18 mouse cellular contexts compared by ENCODE assay signal in the genomic region with DNA sequence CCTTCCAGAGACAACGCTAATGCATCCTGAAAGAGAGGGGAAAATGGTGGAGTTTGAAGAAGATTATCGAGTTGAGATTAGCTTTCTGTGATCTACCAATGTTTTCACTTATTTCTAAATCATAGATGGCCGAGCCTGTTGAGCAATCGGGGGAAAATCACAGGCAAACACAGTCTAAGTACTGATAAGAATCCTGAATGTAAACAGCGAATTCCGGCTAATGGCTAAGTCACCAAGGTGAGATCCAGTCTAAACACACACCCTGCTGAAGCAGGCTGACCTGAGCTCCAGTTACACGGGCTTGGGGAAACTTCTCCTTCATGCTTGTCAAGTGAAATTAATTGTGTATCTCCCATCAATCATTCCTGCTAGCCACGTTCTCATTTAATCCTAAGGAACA.
A peak's percentile ranks its signal among the peaks of the same experiment; 100 is the strongest.
DNase-seq lines count a peak whose midpoint lies in the region; ATAC-seq and TF ChIP-seq lines count a peak whose summit lies in the region.
"Had no signal": no experiment of that assay in that cellular context is flagged by ENCODE, and none has a peak within 500 bp of the region (broad histone marks: within the 10 kb centered on the region; RNA-seq: fewer than 3 reads in every experiment).

No protein-coding gene starts in this region.

- peak; percentile 46; the same call in 1 of the 2 replicates for ATAC-seq in intestine, embryonic 16.5 days
- ATAC-seq in intestine, postnatal 0 days, result no peak
- peak; percentile 87 for ATAC-seq in lung, embryonic 16.5 days (ENCODE audit: low read depth)
- ATAC-seq in forebrain, embryonic 13.5 days, result no peak
- ATAC-seq in megakaryocyte-erythroid progenitor cell, adult 5-6 weeks (replicated peaks; ENCODE audit: low FRiP score, low TSS enrichment, poor library complexity, severe bottlenecking), result no peak
- ATAC-seq: midbrain, embryonic 13.5 days had no signal

- H3K4me1 ChIP-seq in intestine, embryonic 16.5 days (ENCODE audit: control insufficient read depth, insufficient read depth, low read length), result no peaks in the 10 kb centered on the region
- H3K4me1 ChIP-seq in intestine, postnatal 0 days (replicated peaks; ENCODE audit: control insufficient read depth, insufficient read depth, low read length), result no peaks in the 10 kb centered on the region
- peaks cover 12% of the 10 kb centered on the region for H3K4me1 ChIP-seq in ES-Bruce4 (ENCODE audit: control insufficient read depth, insufficient read depth, low read length)
- H3K4me1 ChIP-seq in lung, embryonic 16.5 days (replicated peaks; ENCODE audit: control insufficient read depth, insufficient read depth, low read length), result no peaks in the 10 kb centered on the region
- 0 out of 2 replicates have a peak, but pooled peaks cover 3% of the 10 kb centered on the region for H3K4me1 ChIP-seq in forebrain, embryonic 13.5 days
- H3K4me1 ChIP-seq: limb, embryonic 13.5 days had no signal

- peak; percentile 53; the same call in 1 of the 2 replicates for TF ChIP-seq EP300 in ES-Bruce4 (IDR thresholded peaks at IDR 0.05; ENCODE audit: insufficient read depth, low read depth, low read length)

- no peaks in the 10 kb centered on the region for H3K9me3 ChIP-seq in intestine, embryonic 16.5 days (ENCODE audit: control insufficient read depth, low read length)
- no peaks in the 10 kb centered on the region for H3K9me3 ChIP-seq in intestine, postnatal 0 days (ENCODE audit: control insufficient read depth)
- no peaks in the 10 kb centered on the region for H3K9me3 ChIP-seq in ES-Bruce4 (replicated peaks; ENCODE audit: control insufficient read depth, insufficient read depth, low read length, poor library complexity, severe bottlenecking)
- H3K9me3 ChIP-seq in lung, embryonic 16.5 days (ENCODE audit: control insufficient read depth, low read length), result no peaks in the 10 kb centered on the region
- no peaks in the 10 kb centered on the region for H3K9me3 ChIP-seq in forebrain, embryonic 13.5 days (replicated peaks)
- H3K9me3 ChIP-seq: limb, embryonic 13.5 days; midbrain, embryonic 13.5 days; neural tube, embryonic 12.5 days had no signal

- no peak overlapping the region for H3K4me3 ChIP-seq in intestine, embryonic 16.5 days (ENCODE audit: low read length)
- H3K4me3 ChIP-seq in intestine, postnatal 0 days (ENCODE audit: low read depth, low read length), result no peak overlapping the region
- no peak overlapping the region for H3K4me3 ChIP-seq in ES-Bruce4 (ENCODE audit: low read depth, low read length)
- H3K4me3 ChIP-seq in lung, embryonic 16.5 days (ENCODE audit: low read length), result 0 out of 2 replicates have a peak overlapping the region, but pooled peaks have one; percentile 2
- no peak overlapping the region for H3K4me3 ChIP-seq in forebrain, embryonic 13.5 days
- H3K4me3 ChIP-seq: gastrocnemius, adult 2 months; limb, embryonic 13.5 days; midbrain, embryonic 13.5 days; neural tube, embryonic 12.5 days had no signal

- DNase-seq in mesoderm, embryonic 11.5 days (ENCODE audit: low read depth, low spot score), result peak; percentile 19
- DNase-seq in layer of hippocampus, adult 18-20 months (ENCODE audit: low spot score in 2 of 2), result no peak
- DNase-seq: adrenal gland, adult 2 months; cerebellum, adult 8-10 months; gastrocnemius, adult 2 months; heart, postnatal 10 days; kidney, postnatal 36 days; right cerebral cortex, postnatal 4 days had no signal

- no peaks in the 10 kb centered on the region for H3K27me3 ChIP-seq in intestine, embryonic 16.5 days (replicated peaks; ENCODE audit: control insufficient read depth, insufficient read depth, low read length)
- no peaks in the 10 kb centered on the region for H3K27me3 ChIP-seq in intestine, postnatal 0 days (replicated peaks; ENCODE audit: control insufficient read depth, insufficient read depth, low read length)
- no peaks in the 10 kb centered on the region for H3K27me3 ChIP-seq in ES-Bruce4 (ENCODE audit: control insufficient read depth, insufficient read depth, low read length, poor library complexity, severe bottlenecking)
- no peaks in the 10 kb centered on the region for H3K27me3 ChIP-seq in lung, embryonic 16.5 days (ENCODE audit: control insufficient read depth, insufficient read depth, low read depth, low read length)
- H3K27me3 ChIP-seq in forebrain, embryonic 13.5 days, result no peaks in the 10 kb centered on the region
- H3K27me3 ChIP-seq: limb, embryonic 13.5 days; midbrain, embryonic 13.5 days; neural tube, embryonic 12.5 days had no signal

- H3K36me3 ChIP-seq in intestine, embryonic 16.5 days (ENCODE audit: control insufficient read depth, insufficient read depth, low read length), result no peaks in the 10 kb centered on the region
- H3K36me3 ChIP-seq in intestine, postnatal 0 days (ENCODE audit: control insufficient read depth, insufficient read depth), result no peaks in the 10 kb centered on the region
- no peaks in the 10 kb centered on the region for H3K36me3 ChIP-seq in ES-Bruce4 (ENCODE audit: control insufficient read depth, insufficient read depth, low read length, poor library complexity, severe bottlenecking)
- no peaks in the 10 kb centered on the region for H3K36me3 ChIP-seq in lung, embryonic 16.5 days (ENCODE audit: control insufficient read depth, insufficient read depth, low read length)
- H3K36me3 ChIP-seq in forebrain, embryonic 13.5 days (ENCODE audit: poor library complexity, severe bottlenecking), result no peaks in the 10 kb centered on the region
- H3K36me3 ChIP-seq: limb, embryonic 13.5 days; midbrain, embryonic 13.5 days; neural tube, embryonic 12.5 days had no signal

- no peak overlapping the region for H3K9ac ChIP-seq in intestine, embryonic 16.5 days (ENCODE audit: low read depth, low read length)
- no peak overlapping the region for H3K9ac ChIP-seq in intestine, postnatal 0 days (ENCODE audit: low read depth, low read length)
- no peak overlapping the region for H3K9ac ChIP-seq in ES-Bruce4 (ENCODE audit: low read depth, poor library complexity, severe bottlenecking)
- H3K9ac ChIP-seq in lung, embryonic 16.5 days (ENCODE audit: low read length), result no peak overlapping the region
- no peak overlapping the region for H3K9ac ChIP-seq in forebrain, embryonic 13.5 days
- H3K9ac ChIP-seq: limb, embryonic 13.5 days; midbrain, embryonic 13.5 days; neural tube, embryonic 12.5 days had no signal

- TF ChIP-seq CTCF in intestine, postnatal 0 days (IDR thresholded peaks at IDR 0.05; ENCODE audit: low read depth), result no peak
- no peak for TF ChIP-seq CTCF in ES-Bruce4 (IDR thresholded peaks at IDR 0.05; ENCODE audit: low read depth, low read length)

- no peak overlapping the region for H3K27ac ChIP-seq in intestine, embryonic 16.5 days (ENCODE audit: low read length)
- H3K27ac ChIP-seq in intestine, postnatal 0 days (ENCODE audit: low read depth, low read length), result no peak overlapping the region
- peak overlapping the region; percentile 73 for H3K27ac ChIP-seq in ES-Bruce4 (ENCODE audit: insufficient read depth, low read length)
- peak overlapping the region; percentile 67 for H3K27ac ChIP-seq in lung, embryonic 16.5 days (ENCODE audit: low read length)
- no peak overlapping the region for H3K27ac ChIP-seq in forebrain, embryonic 13.5 days
- H3K27ac ChIP-seq: gastrocnemius, adult 2 months; limb, embryonic 13.5 days; midbrain, embryonic 13.5 days; neural tube, embryonic 12.5 days had no signal

- no peak for TF ChIP-seq POLR2A in ES-Bruce4 (IDR thresholded peaks at IDR 0.05; ENCODE audit: insufficient read depth, low read length)

- 17% methylated on average over 8 of the region's 8 CpGs for WGBS in intestine, embryonic 16.5 days
- WGBS in intestine, postnatal 0 days, result 8% methylated on average over 8 of the region's 8 CpGs
- 7% methylated on average over 8 of the region's 8 CpGs for WGBS in lung, embryonic 16.5 days
- 81% methylated on average over 8 of the region's 8 CpGs for WGBS in forebrain, embryonic 13.5 days

- H3K4me2 ChIP-seq in intestine, embryonic 16.5 days (ENCODE audit: low read depth, low read length), result no peak overlapping the region
- H3K4me2 ChIP-seq in intestine, postnatal 0 days (replicated peaks; ENCODE audit: low read depth), result no peak overlapping the region
- H3K4me2 ChIP-seq in lung, embryonic 16.5 days (ENCODE audit: low read depth, low read length), result peak overlapping the region; percentile 43
- no peak overlapping the region for H3K4me2 ChIP-seq in forebrain, embryonic 13.5 days
- H3K4me2 ChIP-seq: heart, embryonic 11.5 days; limb, embryonic 13.5 days; midbrain, embryonic 13.5 days; neural tube, embryonic 12.5 days had no signal

Comparison
In these comparisons a context has a peak if more than half of its experiments do, and no peak if none do; other contexts are left out.
1. ATAC-seq: peak in intestine, embryonic 16.5 days (single experiment) and lung, embryonic 16.5 days (single experiment); none in intestine, postnatal 0 days (single experiment), forebrain, embryonic 13.5 days (single experiment) and megakaryocyte-erythroid progenitor cell, adult 5-6 weeks (single experiment).
2. H3K27ac ChIP-seq: peak in ES-Bruce4 (single experiment) and lung, embryonic 16.5 days (single experiment); none in intestine, embryonic 16.5 days (single experiment), intestine, postnatal 0 days (single experiment) and forebrain, embryonic 13.5 days (single experiment).